Mouse (Mus musculus): ENCODE measurements around the gene Rnf4. TPM values are rescaled to one million over a fixed set of nuclear protein-coding genes. Genes with fewer than 3 reads are reported as not detected.

Gene Rnf4
- total and polyA plus RNA-seq, 3 experiments = 150 to 184 TPM; not detected in 1

- TF ChIP-seq TAL1 (IDR thresholded peaks at IDR 0.05; ENCODE audit: low read length) (no peak), POLR2AphosphoS5 (IDR thresholded peaks at IDR 0.05; ENCODE audit: borderline replicate concordance, low read depth, low read length) (no peak), ETS1 (IDR thresholded peaks at IDR 0.05; ENCODE audit: low read depth, low read length) (0 out of 2 replicates have a peak, but pooled peaks have one; percentile 17), ZC3H11A (IDR thresholded peaks at IDR 0.05; ENCODE audit: low read depth, low read length) (no peak), SIN3A (IDR thresholded peaks at IDR 0.05; ENCODE audit: low read length) (peak; percentile 84), USF2 (IDR thresholded peaks at IDR 0.05; ENCODE audit: borderline replicate concordance in 1 of 2, insufficient read depth in 1 of 2, low read depth in 1 of 2, low read length in 2 of 2) (no peak), E2F4 (IDR thresholded peaks at IDR 0.05; ENCODE audit: borderline replicate concordance, low read depth, low read length) (no peak)
Measured at GRCm38 (mm10) chr5:34336775-34337450, 824 bp downstream of the Rnf4 start (continued).

- H3K36me3 ChIP-seq (ENCODE audit: control insufficient read depth in 1 of 2, insufficient read depth in 2 of 2, low read length in 2 of 2) = peaks cover 47 to 52% of the 10 kb centered on the region in 2 experiments
- no peak overlapping the region for H3K9ac ChIP-seq (ENCODE audit: control insufficient read depth, low read depth, low read length, poor library complexity, severe bottlenecking)
- H3K27ac ChIP-seq (ENCODE audit: control insufficient read depth, low read depth, low read length) = no peak overlapping the region
- TF ChIP-seq USF1 (IDR thresholded peaks at IDR 0.05; ENCODE audit: low read depth, low read length) (no peak), MAZ (IDR thresholded peaks at IDR 0.05; ENCODE audit: low read depth, low read length) (no peak), POLR2AphosphoS5 (IDR thresholded peaks at IDR 0.05; ENCODE audit: borderline replicate concordance, low read depth, low read length) (no peak), MYB (IDR thresholded peaks at IDR 0.05; ENCODE audit: low read depth, low read length) (no peak), TAL1 (IDR thresholded peaks at IDR 0.05; ENCODE audit: low read length) (no peak), MAFK (IDR thresholded peaks at IDR 0.05; ENCODE audit: borderline replicate concordance, low read depth, low read length) (no peak), MEF2A (IDR thresholded peaks at IDR 0.05; ENCODE audit: extremely low read depth, insufficient replicate concordance, low read depth, low read length, poor library complexity, severe bottlenecking) (no peak), UBTF (IDR thresholded peaks at IDR 0.05; ENCODE audit: borderline replicate concordance, insufficient read depth, low read depth, low read length) (no peak), ZNF384 (IDR thresholded peaks at IDR 0.05; ENCODE audit: low read depth, low read length) (no peak), SIN3A (IDR thresholded peaks at IDR 0.05; ENCODE audit: low read length) (no peak), NELFE (IDR thresholded peaks at IDR 0.05; ENCODE audit: low read depth, low read length) (no peak), JUND (IDR thresholded peaks at IDR 0.05; ENCODE audit: low read depth, low read length) (no peak), ETS1 (IDR thresholded peaks at IDR 0.05; ENCODE audit: low read depth, low read length) (no peak), TCF12 (IDR thresholded peaks at IDR 0.05; ENCODE audit: low read depth, low read length) (no peak), USF2 (IDR thresholded peaks at IDR 0.05; ENCODE audit: borderline replicate concordance in 1 of 2, insufficient read depth in 1 of 2, low read depth in 1 of 2, low read length in 2 of 2) (no peak), GATA1 (IDR thresholded peaks at IDR 0.05; ENCODE audit: low read depth, low read length) (no peak), BHLHE40 (IDR thresholded peaks at IDR 0.05; ENCODE audit: borderline replicate concordance, low read depth, low read length) (no peak), ELF1 (IDR thresholded peaks at IDR 0.05; ENCODE audit: low read depth, low read length) (no peak), RAD21 (IDR thresholded peaks at IDR 0.05; ENCODE audit: low read depth, low read length) (no peak)
- H3K4me3 ChIP-seq (ENCODE audit: control insufficient read depth in 1 of 2, insufficient read depth in 1 of 2, low read depth in 2 of 2, low read length in 2 of 2) = no peak overlapping the region
- DNase-seq (ENCODE audit: low read depth, low spot score) = no peak
- H3K9me3 ChIP-seq (replicated peaks; ENCODE audit: insufficient read depth, low read length) = no peaks in the 10 kb centered on the region
- peaks cover 90% of the 10 kb centered on the region for H3K79me2 ChIP-seq (ENCODE audit: control insufficient read depth, insufficient read depth, low read length, poor library complexity)
- peaks cover 18 to 19% of the 10 kb centered on the region in 2 experiments for H3K4me1 ChIP-seq (ENCODE audit: control insufficient read depth in 1 of 2, insufficient read depth in 2 of 2, low read length in 2 of 2)
- no peaks in the 10 kb centered on the region for H3K27me3 ChIP-seq (ENCODE audit: control insufficient read depth in 1 of 2, insufficient read depth in 2 of 2, low read length in 2 of 2)
Measured at GRCm38 (mm10) chr5:34340246-34340645, 4.2 kb downstream of the Rnf4 start.
